Mouse (Mus musculus): Measurements from ENCODE around the gene Nup50.
A peak's percentile ranks its signal among the peaks of the same experiment; 100 is the strongest.

The Nup50 gene

DNA sequence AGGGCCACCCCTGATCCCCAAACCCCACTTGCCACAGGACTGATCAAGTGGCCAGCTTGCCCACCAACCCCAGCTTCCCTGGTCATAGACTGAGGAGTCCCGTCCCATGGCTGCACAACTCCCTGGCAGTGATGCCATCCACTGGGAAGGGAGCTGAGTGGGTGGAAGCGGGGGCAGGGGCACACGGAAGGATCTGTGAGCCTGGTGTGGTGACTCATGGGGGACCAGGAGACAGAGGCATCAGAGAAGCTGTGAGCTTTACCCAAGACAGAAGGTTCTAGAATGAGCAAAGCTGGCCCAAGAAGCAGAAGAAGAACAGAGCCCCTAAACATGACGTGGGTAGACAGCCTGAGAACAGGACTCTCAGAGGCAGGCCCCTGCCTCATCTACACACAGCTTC is 26.8 kb downstream of the Nup50 start:
- no peak for DNase-seq (ENCODE audit: low spot score in 2 of 2)

DNA sequence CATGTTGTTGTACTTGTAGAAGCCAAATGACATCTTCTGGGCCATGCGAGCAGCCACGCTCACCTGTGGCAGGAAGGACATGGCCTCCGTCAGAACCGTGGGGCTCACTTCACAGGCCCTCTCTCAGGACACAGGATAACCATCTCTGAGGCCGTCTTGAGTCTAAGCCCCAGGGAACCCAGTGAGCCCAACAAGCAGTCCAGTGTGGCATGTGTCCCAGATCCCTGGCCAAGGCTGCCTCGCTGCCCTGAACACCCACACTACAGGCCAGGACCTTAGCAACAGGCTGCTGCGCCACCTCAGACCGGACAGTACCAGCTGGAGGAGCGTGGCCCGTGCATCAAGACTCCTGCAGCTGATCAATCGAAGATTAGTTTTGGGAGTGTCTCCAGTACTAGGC is 30.0 kb downstream of the Nup50 start:
- DNase-seq (ENCODE audit: low spot score in 2 of 2): no peak

DNA sequence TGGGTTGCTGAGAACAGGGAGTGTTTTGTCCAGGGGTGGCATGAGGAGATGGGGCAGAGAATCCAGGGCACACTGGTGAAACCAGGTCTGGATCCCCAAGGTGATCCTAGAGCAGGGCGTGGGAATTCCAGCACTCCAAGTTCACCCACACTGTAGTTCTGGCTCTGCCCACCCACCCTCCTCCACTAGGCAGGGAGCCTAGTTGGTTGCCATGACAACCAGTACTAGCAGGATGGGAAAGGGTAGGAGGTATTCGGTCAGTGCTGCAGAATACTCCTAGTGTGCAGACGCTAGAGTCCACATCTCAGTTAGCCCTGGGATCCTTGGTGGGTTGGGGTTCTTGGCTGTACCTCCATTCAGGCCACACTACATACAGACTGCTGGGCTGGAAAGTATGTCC is 34.6 kb downstream of the Nup50 start:
- peak; percentile 89 to 90 for DNase-seq (ENCODE audit: low spot score in 2 of 2)

DNA sequence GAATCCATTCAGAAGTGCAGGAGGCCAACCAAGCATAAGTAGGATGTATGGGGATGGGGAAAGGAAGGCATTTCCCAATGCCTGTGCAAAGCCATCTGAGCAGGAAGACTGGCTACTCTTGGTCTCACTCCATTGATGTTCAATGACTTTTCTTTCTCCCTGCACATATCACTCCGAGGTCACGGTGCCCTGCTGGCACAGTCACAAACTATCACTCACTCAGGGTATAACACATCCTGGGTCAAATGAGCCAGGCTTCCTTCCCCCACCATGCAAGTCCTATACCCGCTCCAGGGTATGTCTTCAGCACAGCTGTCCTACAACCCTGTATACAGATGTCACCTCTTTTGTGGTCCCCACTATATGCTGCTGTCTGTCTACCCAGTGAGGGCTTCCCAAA is 35.1 kb downstream of the Nup50 start:
- DNase-seq (ENCODE audit: low spot score in 2 of 2): no peak

DNA sequence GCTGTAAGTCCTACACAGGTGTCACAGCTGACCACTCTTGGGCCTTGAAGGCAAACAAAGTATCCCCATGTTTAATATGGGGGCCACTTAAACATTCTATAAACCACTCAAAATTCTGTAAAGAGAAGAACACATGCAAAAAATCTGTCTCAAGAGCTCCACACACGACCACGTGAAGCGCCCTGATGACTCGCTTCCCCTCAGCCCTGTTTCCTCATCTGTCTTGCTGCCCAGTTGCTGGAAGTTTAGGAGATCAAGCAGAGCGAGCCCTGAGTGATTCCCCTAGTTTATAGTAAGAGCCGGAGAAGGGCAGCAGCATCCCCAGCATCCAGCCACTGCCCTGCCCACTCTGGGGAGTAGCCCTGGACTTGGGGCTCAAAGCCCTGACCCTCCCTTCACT is 36.7 kb downstream of the Nup50 start:
- no peak for DNase-seq (ENCODE audit: low spot score in 2 of 2)

DNA sequence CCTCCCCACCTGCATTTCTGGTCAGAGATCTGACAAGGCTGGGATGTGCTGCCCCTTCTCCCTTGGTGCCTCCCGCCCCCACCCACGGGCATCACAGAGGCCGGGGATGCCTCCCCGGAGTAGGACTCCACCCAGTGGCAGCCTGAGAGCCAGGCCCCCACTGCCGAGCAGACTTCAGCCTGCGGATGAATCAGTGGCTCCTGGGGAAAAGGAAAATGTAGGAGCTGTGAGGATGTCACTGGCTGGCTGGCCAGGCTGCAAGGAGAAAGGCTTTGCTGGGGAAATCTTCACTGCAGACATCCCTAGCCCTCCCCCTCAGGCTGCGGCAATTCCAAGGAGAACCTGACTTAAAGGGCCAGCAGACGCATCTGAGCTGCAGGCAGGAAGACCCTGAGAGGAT is 37.5 kb downstream of the Nup50 start:
- peak; percentile 74 to 75 for DNase-seq (ENCODE audit: low spot score in 2 of 2)

DNA sequence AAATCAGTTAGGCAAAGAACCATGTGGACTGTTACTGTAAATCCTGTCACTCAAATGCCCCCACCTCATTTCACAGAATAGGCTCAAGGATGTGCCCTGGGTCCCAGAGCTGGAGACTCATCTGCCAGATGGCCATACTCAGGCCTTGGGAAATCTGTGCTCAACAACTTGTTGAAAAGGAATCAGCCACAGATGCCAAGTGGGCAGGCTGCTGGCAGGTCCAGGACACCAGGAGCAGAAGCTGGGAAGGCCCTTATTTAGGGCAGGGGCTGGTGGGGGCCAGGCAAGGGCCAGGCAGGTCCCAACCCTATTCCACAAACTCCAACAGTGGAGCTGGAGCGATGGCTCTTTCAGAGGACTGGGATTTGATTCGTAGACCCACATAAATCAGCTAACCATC is 39.3 kb downstream of the Nup50 start:
- DNase-seq (ENCODE audit: low spot score in 2 of 2): no peak

DNA sequence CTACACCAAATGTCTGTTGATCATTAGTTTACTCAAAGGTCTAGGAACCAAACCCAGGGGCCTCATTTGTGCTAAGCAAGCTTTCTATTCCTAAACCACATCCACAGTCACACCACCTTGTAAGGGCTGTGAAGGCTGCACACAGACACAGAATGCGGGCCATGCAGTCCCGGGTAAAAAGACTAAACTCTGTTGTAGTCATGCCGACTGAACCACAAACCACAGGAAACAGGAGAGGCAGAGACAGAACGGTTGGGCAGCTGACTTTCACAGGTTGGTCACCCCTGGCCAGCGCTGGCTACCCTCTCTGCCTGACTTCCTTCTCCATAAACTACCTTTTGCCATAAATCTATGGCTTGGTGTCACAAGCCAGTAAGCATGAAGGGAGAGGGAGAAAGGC is 41.6 kb downstream of the Nup50 start:
- no peak for DNase-seq (ENCODE audit: low spot score in 2 of 2)

DNA sequence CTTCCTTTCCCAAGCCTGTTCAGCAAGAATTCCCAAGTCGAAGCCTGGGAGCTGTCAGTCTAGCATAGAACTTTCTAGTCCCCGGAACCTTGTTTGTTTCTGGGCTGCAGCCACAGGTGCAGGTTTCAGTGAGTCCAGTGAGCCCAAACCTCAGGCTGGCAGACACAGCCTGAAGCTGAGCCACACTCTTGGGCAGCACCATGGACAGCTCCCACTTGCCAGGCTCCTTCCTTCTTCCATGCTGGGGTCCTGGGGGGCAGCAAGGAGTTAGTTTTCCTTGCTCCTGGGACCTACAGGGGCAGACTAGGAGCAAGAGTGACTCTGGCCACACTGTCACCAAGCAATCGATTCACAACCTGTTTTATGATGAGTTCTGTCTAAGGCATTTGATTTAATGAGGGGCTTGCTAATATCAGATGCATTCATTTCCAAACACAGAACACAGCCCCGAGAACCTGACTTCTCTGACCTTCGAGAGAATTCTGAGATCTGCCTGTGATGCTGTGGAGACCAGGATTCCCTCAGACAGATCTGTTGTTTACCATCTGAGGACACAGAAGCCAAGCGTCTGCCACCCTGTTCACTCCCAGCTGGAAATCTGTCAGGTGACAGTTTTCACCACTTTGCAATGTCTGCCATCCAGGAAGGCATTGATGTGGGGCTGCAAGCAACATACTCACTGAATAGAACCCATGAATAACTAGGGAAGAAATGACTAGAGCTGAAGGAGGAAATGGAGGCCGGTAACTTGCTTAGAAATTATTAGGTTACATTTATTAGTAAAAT is 42.6 kb downstream of the Nup50 start:
- no peak for DNase-seq (ENCODE audit: low spot score in 2 of 2)

DNA sequence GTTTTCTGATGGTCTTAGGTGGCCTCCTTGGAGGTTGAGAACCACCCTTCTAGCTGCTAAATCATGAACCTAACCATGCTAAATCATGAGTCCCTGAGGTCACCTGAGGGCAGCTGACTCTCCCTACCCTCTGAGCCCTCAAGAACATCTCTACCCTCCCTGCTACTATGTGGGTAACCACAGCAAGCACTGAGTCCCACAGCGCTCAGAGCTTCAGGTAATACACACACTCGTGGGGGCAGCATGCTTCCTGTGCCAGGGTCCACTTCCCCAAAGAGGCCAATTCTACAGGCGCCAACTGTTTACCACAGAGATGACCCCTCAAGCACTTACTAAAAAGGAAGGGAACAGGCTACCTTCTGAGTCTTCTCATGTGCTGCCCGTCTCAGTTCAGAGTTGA is 45.3 kb downstream of the Nup50 start:
- no peak for DNase-seq (ENCODE audit: low spot score in 2 of 2)

DNA sequence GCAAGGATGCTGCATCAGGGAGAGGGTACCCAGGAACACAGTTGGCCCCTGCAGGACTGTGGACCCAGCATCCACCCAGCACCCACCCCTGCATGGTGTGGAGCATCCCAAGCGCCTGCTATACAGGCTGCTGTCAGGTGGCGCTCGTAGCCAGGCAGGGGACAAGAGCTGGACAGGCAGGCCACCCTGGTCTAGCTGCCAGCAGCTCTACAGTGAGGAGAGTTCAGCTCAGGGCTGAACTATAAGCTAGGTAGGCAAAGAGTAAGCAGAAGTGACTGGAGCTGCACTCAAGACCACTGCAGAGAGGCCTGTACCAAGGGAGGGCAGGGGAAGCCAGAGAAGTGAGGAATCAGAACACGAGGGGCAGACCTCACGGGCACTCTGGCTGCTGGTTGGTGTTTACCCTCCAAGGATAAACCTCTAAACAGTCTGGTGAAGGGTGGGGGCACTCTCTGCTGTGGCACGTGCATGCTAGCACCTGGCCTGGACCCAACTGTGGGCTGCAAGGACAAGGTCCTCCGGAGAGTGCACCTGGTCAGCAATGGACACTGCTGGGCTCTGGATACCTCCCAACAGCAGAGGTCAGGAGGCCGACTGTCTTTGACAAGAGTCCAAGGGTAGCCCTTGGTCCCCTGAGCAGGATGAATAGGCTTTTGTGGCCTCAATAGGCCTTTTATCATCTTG is 49.8 kb downstream of the Nup50 start:
- DNase-seq (ENCODE audit: low spot score in 2 of 2): peak; percentile 62 to 70

DNA sequence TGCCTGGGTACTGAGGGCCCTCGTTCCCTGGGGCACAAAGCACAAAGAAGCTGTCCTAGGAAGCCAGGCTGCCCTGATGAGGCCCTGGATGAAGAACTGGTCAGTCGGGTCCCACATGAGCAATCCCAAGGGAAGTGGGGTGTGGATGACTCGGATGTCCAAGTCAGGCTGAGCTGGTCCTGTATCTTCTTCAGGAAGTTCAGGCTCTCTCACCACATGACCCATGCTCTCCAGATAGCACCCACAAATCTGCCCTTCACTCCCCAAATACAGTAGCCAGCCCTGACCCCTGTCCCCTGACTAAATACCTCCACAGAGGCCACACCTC is 50.3 kb downstream of the Nup50 start:
- DNase-seq (ENCODE audit: low spot score in 2 of 2): no peak

DNA sequence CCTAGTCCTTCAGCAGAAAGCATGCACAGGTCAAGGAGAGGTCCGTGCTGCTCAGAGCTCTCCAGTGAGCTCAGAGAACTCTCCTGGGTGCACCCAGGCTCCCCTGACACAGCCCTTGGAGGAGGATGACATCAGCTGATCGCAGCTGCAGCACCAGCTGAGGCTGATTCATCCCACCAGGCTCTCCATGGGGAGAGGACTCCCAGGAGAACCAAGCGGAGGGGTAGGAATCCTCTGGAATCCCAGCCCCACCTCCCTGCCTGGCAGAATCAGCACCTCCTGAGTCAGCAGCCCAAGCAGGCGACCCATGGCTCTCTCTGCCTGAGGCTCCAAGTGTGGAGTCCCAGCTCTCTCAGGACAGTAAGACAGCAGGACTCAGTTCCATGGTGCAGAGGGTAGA is 52.5 kb downstream of the Nup50 start:
- peak in 1 of 2 experiments; percentile 66 for DNase-seq (ENCODE audit: low spot score in 2 of 2)

DNA sequence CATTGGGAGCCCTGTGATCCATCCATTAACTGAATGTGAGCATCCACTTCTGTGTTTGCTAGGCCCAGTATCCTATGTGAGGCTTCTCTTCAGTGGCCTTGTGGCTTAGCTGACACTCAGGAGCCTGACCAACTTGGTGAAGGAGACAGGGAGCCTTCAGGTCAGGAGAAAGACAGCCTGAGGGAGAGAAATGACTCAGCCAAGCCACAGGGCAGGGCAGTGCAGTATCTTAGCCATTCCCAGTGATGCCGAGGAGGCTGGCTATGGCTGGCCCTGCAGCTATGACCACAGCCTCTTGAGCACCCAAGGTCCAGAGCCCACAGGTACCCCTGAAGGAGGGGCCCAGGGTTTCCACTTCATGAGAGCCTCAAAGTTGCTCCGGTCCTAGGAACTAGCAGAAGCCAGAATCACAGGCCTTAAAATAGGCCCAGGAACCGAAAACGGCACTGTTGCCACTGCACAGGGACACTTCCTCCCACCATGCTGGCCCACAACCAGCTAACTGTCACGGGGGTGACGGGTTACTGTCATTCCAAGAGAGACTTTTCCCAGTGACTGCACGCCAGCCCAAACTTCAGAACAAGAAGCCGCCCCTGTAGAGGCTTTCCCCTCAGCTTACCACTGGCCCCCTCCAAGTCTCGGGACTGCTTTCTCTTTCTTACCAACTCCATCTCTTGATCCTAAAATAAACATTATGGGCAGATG is 58.5 kb downstream of the Nup50 start:
- DNase-seq (ENCODE audit: low spot score in 2 of 2): peak in 1 of 2 experiments; percentile 62

DNA sequence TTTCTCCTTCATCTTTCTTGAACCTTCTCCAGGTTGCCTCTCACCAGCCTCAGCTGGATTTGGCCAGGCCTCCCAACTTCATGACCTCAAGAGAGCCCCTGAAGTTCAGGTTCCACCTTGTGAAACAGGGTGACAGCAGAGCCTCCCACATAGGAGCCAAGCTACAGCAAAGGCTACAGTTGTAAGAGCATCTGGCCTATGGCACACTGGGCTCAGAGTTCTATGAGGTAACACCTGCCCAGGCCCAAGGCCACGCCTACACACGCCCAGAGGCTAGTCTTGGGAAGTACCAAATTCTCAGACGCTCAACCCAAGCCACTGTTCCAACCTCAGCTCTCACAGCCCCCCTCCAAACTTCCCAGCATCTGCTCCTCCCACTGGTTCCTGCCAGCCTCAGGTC is 59.7 kb downstream of the Nup50 start:
- no peak for DNase-seq (ENCODE audit: low spot score in 2 of 2)

DNA sequence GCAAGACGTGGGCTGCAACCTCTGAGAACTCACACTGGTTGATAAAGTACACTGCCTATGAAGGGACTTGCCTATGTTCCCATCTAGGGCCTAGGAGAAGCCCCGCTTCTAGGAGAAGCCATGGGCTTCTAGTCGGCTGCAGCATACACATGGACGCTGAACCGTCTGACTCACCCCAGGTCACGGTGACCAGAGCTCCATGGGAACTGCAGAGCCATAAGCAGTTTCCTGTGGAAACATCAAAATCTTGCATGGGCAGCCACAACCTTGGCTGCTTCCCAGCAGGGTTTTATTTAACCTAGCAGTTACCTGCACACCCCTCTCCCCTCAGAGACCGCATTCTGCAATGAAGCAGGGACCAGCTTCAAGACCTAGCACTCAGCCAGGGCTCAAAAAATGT is 60.5 kb downstream of the Nup50 start:
- no peak for DNase-seq (ENCODE audit: low spot score in 2 of 2)

DNA sequence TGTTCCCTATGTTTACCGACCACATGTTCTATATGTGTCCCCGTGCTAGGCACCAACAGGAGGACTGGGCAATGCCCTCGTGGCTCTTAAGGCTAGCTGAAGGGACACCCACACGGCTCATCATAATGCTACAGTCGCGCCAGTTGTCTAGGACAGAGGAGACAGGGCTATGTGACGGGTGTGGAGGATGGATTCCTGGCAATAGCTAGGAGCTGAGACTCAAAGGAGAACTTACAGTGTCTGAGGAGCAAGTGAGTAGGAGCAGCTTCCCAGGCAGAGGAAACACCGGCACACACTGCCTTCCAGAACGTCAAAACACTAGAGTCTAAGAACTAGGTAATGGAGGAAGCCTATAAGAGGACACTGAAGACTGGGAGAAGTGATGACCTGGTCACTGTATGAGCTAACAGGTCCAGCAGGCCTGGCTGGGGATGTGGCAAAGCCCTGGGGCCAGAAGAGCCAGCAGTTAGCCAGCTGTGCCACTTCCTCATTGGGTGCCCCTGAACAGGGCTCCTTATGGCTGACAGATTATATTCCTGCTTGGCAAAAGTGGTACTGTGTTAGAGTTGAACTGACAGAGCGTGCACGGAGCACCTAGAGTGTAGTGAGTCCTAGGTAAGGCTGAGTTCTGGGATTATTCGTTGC is 62.4 kb downstream of the Nup50 start:
- DNase-seq (ENCODE audit: low spot score in 2 of 2): no peak

DNA sequence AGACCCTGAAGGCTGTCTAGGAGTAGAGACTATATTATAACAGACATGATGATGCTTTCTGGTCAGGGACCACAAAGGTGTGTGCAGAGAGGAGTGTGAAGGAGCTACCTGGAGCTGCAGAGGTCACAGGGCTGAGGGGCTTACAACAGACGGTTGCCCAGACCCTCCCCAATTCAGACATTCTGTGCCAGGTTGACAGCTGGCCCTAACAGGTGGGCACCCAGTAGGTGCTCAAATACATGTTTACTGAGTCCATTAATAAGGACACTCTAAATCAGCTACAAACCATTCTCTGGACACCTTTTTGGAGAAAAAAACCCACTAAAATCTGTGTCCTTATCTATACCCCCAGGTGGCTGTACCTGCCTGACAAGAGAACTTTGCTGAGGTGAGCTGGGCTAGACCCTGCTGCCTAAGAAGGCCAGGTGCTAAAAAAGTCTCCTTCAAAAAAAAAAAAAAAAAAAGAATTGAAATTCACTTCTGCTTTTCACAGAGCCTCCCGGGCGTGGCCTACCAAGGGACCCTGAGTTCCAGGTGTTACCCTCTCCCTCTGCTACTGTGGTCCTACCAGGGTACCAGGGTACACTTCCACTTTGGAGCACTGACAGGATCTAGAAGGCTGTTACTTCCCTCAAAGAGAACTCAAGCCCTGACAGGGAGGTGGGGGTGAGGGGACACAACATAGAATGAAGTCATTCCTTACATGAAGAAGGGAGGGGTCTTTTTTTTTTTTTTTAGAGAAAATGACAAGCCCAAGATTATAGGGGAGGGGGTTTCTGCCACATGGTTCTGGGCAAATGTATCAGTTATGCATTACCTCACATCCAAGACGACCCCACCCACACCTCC is 63.2 kb downstream of the Nup50 start:
- DNase-seq (ENCODE audit: low spot score in 2 of 2): no peak

DNA sequence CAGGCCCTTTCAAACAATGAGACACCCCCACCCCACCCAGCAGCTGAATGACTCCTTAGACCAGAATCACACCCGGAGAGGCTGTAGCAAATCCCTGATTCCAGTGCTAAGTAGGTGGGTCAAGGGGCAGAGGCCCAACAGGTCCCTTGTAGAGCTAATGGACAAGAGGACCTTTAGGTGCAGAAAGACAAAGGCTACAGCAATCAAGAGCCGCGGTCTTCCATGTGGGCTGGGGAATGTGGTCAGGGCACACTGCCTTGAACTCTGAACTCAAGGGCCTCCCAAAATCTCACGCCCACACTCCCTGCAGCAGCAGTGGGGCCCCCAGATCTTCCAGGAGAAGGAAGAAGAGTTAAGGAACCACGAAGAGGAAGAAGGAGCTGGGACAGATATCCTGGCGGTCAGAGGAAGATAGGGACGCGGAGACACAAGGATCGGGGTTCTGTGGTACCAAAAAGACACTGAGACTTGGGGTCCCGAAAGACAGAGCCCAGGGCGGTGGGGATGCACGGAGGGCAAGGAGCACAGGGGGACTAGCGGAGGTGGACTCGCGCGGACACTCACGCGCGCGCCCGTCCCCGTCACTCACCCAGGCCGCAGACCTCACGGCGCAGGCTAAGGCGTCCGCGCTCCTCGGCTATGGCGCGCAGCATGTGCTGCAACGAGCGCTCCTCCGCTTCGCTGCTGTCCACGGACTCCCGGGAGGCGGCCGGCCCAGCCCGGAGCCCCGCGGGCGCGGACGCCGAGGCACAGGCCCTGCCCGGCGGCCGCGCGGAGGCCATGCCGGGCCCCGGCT is 64.0 kb downstream of the Nup50 start:
- DNase-seq (ENCODE audit: low spot score in 2 of 2): peak; percentile 66 to 69

DNA sequence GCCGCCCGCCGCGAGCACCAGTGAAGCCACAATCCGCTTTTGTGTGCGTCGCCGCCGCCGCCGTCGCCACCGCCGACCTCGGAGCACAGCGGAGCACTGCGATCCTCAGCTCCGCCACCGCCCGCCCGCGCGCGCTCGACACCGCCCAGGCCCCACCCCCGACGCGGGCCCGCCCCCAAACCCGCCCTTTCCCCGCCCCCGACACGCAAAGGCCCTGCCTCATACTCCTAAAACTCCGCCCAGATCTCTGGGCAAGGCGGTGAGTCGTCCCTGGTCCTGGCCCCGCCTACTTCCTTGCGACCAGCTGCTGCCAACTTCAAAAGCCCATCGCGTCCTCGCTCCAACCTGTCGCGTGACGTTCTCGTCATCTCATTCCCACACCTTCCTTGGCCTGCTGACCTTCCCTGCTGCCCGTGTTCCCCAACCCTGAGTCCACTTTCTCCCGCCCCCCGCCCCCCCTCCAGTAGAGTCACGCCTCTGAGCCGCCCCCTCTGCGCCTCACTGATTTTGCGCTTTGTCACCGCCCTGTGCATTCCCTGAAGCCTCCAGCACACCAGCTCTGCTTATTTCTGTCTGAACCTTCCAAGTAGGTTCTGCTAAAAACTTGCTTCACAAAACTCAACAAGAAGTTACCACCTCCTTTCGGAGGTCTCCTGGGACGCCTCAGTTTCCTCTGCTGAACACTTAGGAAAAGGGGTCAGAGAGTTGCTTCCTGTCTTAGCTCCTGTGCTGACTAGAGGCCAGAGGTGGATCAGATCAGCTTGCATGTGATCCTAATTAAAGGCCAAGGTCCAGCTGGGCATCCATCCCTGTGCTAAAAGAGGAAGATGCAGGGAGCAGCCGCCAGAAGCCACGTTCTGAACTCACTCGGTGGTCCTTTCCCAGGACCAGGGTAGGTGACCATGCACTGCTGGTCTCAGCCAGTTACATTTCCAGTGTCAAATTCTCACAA is 64.9 kb downstream of the Nup50 start, which contains the start of gene 5031439G07Rik:
Gene 5031439G07Rik, minus strand, starts transcription at position 678 of the 952 bp plus-strand sequence.
- DNase-seq (ENCODE audit: low spot score in 2 of 2): peak; percentile 93 to 95
